8 mouse cellular contexts compared by ENCODE assay signal in genomic region chr1:195129867-195130266, GRCm38 (mm10). TPM values are rescaled to one million over a fixed set of nuclear protein-coding genes. Genes with fewer than 3 reads are reported as not detected.
DNase-seq lines count a peak whose midpoint lies in the region; ATAC-seq lines count a peak whose summit lies in the region.
"Had no signal": no experiment of that assay in that cellular context is flagged by ENCODE, and none has a peak within 500 bp of the region (broad histone marks: within the 10 kb centered on the region; RNA-seq: fewer than 3 reads in every experiment).

No protein-coding gene starts in this region.

- no peak for DNase-seq in lung, postnatal 4 days
- DNase-seq in embryonic facial prominence, embryonic 14.5 days (ENCODE audit: low spot score) = no peak
- DNase-seq in spleen, postnatal 14 days (ENCODE audit: low spot score in 2 of 2) = no peak
- DNase-seq: kidney, adult 11 months had no signal

- peak overlapping the region; percentile 42 for H3K4me2 ChIP-seq in lung, embryonic 15.5 days
- H3K4me2 ChIP-seq in embryonic facial prominence, embryonic 14.5 days (ENCODE audit: low read depth, low read length) = peak overlapping the region; percentile 29; the same call in 1 of the 2 replicates
- H3K4me2 ChIP-seq in intestine, embryonic 15.5 days (replicated peaks) = 0 out of 2 replicates have a peak overlapping the region, but pooled peaks have one; percentile 19
- H3K4me2 ChIP-seq in stomach, embryonic 14.5 days (replicated peaks; ENCODE audit: low read depth, low read length) = peak overlapping the region; percentile 20; the same call in 1 of the 2 replicates

- no peaks in the 10 kb centered on the region for H3K9me3 ChIP-seq in lung, embryonic 15.5 days
- H3K9me3 ChIP-seq in embryonic facial prominence, embryonic 14.5 days (ENCODE audit: control insufficient read depth, low read length) = no peaks in the 10 kb centered on the region
- no peaks in the 10 kb centered on the region for H3K9me3 ChIP-seq in intestine, embryonic 15.5 days
- no peaks in the 10 kb centered on the region for H3K9me3 ChIP-seq in stomach, embryonic 14.5 days (ENCODE audit: control insufficient read depth, low read depth, low read length)

- no peak overlapping the region for H3K27ac ChIP-seq in lung, embryonic 15.5 days
- H3K27ac ChIP-seq in embryonic facial prominence, embryonic 14.5 days (replicated peaks; ENCODE audit: low read depth, low read length) = no peak overlapping the region
- no peak overlapping the region for H3K27ac ChIP-seq in intestine, embryonic 15.5 days
- no peak overlapping the region for H3K27ac ChIP-seq in stomach, embryonic 14.5 days (ENCODE audit: low read length)

- H3K9ac ChIP-seq in lung, embryonic 15.5 days = no peak overlapping the region
- H3K9ac ChIP-seq in embryonic facial prominence, embryonic 14.5 days (ENCODE audit: low read depth, low read length) = no peak overlapping the region
- H3K9ac ChIP-seq in intestine, embryonic 15.5 days = no peak overlapping the region
- no peak overlapping the region for H3K9ac ChIP-seq in stomach, embryonic 14.5 days (replicated peaks; ENCODE audit: low read depth, low read length)

- no peaks in the 10 kb centered on the region for H3K27me3 ChIP-seq in lung, embryonic 15.5 days
- H3K27me3 ChIP-seq in embryonic facial prominence, embryonic 14.5 days (replicated peaks; ENCODE audit: control insufficient read depth, insufficient read depth, low read length) = no peaks in the 10 kb centered on the region
- no peaks in the 10 kb centered on the region for H3K27me3 ChIP-seq in intestine, embryonic 15.5 days (replicated peaks)
- H3K27me3 ChIP-seq in stomach, embryonic 14.5 days (ENCODE audit: control insufficient read depth, insufficient read depth, low read length) = no peaks in the 10 kb centered on the region

- ATAC-seq in lung, embryonic 15.5 days (ENCODE audit: borderline replicate concordance, extremely low read depth, low FRiP score, low TSS enrichment) = no peak
- no peak for ATAC-seq in embryonic facial prominence, embryonic 14.5 days (ENCODE audit: low read depth)
- no peak for ATAC-seq in intestine, embryonic 15.5 days
- ATAC-seq in stomach, embryonic 14.5 days (ENCODE audit: insufficient number of reproducible peaks, insufficient read depth, low FRiP score, low read depth) = no peak
- no peak for ATAC-seq in cerebellum, adult (ENCODE audit: insufficient number of reproducible peaks, low FRiP score, low TSS enrichment)

- WGBS in lung, embryonic 15.5 days = 78% methylated on average over 1 of the region's 1 CpGs
- WGBS in embryonic facial prominence, embryonic 14.5 days = 83% methylated on average over 1 of the region's 1 CpGs
- WGBS in intestine, embryonic 15.5 days = 78% methylated on average over 1 of the region's 1 CpGs
- WGBS in stomach, embryonic 14.5 days = 77% methylated on average over 1 of the region's 1 CpGs

- H3K4me3 ChIP-seq in lung, embryonic 15.5 days = no peak overlapping the region
- H3K4me3 ChIP-seq in embryonic facial prominence, embryonic 14.5 days (ENCODE audit: low read depth, low read length) = no peak overlapping the region
- no peak overlapping the region for H3K4me3 ChIP-seq in intestine, embryonic 15.5 days (replicated peaks)
- no peak overlapping the region for H3K4me3 ChIP-seq in stomach, embryonic 14.5 days (ENCODE audit: low read depth, low read length)

- H3K4me1 ChIP-seq in lung, embryonic 15.5 days = peaks cover 11% of the 10 kb centered on the region; the same call in 1 of the 2 replicates
- H3K4me1 ChIP-seq in embryonic facial prominence, embryonic 14.5 days (ENCODE audit: control insufficient read depth, insufficient read depth, low read length) = 0 out of 2 replicates have a peak, but pooled peaks cover 4% of the 10 kb centered on the region
- no peaks in the 10 kb centered on the region for H3K4me1 ChIP-seq in intestine, embryonic 15.5 days (replicated peaks)
- no peaks in the 10 kb centered on the region for H3K4me1 ChIP-seq in stomach, embryonic 14.5 days (ENCODE audit: control insufficient read depth, insufficient read depth, low read length)

- H3K36me3 ChIP-seq in lung, embryonic 15.5 days = peaks cover 22% of the 10 kb centered on the region
- peaks cover 25% of the 10 kb centered on the region for H3K36me3 ChIP-seq in embryonic facial prominence, embryonic 14.5 days (ENCODE audit: control insufficient read depth, insufficient read depth, low read length)
- 0 out of 2 replicates have a peak, but pooled peaks cover 5% of the 10 kb centered on the region for H3K36me3 ChIP-seq in intestine, embryonic 15.5 days
- H3K36me3 ChIP-seq in stomach, embryonic 14.5 days (ENCODE audit: control insufficient read depth, insufficient read depth, low read length) = peaks cover 6% of the 10 kb centered on the region

RNA-seq across cellular contexts. Expression of gene Cr1l, which starts 1.5 kb away (rescaled TPM):
- polyA plus RNA-seq in lung, embryonic 15.5 days (2015; fragmentation: Nextera tagmentation; extraction: Ambion mirVana) = 76.0 and 76.7 TPM in 2 replicates
- polyA plus RNA-seq in embryonic facial prominence, embryonic 14.5 days (2014; fragmentation: Nextera tagmentation; extraction: Ambion mirVana) = 57.0 and 67.3 TPM in 2 replicates
- polyA plus RNA-seq in intestine, embryonic 15.5 days (2015; fragmentation: Nextera tagmentation; extraction: Ambion mirVana) = 74.9 and 77.8 TPM in 2 replicates
- polyA plus RNA-seq in stomach, embryonic 14.5 days (2014; fragmentation: Nextera tagmentation; extraction: Ambion mirVana) = 71.6 and 78.2 TPM in 2 replicates

RNA-seq across cellular contexts. Expression of gene Cd46, which starts 37.8 kb away (rescaled TPM):
- polyA plus RNA-seq in lung, embryonic 15.5 days (2015; fragmentation: Nextera tagmentation; extraction: Ambion mirVana) = 0.64 and 1.3 TPM in 2 replicates
- polyA plus RNA-seq in embryonic facial prominence, embryonic 14.5 days (2014; fragmentation: Nextera tagmentation; extraction: Ambion mirVana) = 0.89 and 1.4 TPM in 2 replicates
- polyA plus RNA-seq in intestine, embryonic 15.5 days (2015; fragmentation: Nextera tagmentation; extraction: Ambion mirVana) = 0.96 and 1.0 TPM in 2 replicates
- 1.9 and 2.2 TPM in 2 replicates for polyA plus RNA-seq in stomach, embryonic 14.5 days (2014; fragmentation: Nextera tagmentation; extraction: Ambion mirVana)

RNA-seq across cellular contexts. Expression of gene Cr2, which starts 46.6 kb away (rescaled TPM):
- 0.16 and 0.60 TPM in 2 replicates for polyA plus RNA-seq in lung, embryonic 15.5 days (2015; fragmentation: Nextera tagmentation; extraction: Ambion mirVana)
- polyA plus RNA-seq in embryonic facial prominence, embryonic 14.5 days (2014; fragmentation: Nextera tagmentation; extraction: Ambion mirVana) = 0.22 and 0.38 TPM in 2 replicates
- 0.05 and 0.14 TPM in 2 replicates for polyA plus RNA-seq in intestine, embryonic 15.5 days (2015; fragmentation: Nextera tagmentation; extraction: Ambion mirVana)
- 0.07 and 0.91 TPM in 2 replicates for polyA plus RNA-seq in stomach, embryonic 14.5 days (2014; fragmentation: Nextera tagmentation; extraction: Ambion mirVana)
